Mouse (Mus musculus) ovary, postnatal 10 days (tissue): Measurements from ENCODE around the gene Rnh1.

ENCODE experiments used
- DNase-seq: peaks from one replicate; pipeline ENCODE4 v3.0.0; 2022; ENCODE audit warnings: low spot score

Rnh1 gene

DNA sequence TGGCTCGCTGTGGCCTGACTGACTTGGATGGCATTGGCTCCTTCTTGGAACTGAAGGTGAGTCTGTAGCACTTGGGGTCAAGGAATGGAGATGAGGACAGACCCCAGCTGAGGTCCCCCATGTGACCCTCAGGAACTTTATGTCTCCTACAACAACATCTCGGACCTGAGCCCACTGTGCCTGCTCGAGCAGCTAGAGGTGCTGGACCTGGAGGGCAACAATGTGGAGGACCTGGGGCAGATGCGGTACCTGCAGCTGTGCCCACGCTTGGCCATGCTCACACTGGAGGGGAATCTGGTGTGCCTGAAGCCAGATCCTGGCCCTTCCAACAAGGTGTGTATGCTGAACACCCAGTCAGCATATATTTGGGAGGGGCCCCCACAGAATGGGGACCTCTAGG lies 32.8 kb upstream of the Rnh1 start:
- DNase-seq = no peak

DNA sequence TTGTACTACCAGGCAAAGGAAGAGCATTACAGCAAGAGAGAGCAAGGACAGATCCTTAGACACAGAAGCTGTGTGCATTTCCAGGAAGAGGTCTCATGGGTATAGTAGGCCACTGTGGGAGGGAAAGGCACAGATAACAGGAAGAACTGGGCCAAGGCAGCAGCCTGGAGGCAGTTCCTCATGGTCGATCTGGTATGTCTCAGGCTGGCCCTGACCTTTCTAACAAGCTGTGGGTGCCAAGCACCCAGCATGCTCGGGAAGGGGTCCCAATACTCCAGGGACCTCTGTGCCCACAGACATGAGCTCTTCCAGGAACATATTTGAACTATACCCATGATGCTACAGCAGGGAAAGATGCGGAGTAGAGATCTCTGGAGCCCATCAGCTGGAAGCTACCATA lies 31.9 kb upstream of the Rnh1 start:
- no peak for DNase-seq

DNA sequence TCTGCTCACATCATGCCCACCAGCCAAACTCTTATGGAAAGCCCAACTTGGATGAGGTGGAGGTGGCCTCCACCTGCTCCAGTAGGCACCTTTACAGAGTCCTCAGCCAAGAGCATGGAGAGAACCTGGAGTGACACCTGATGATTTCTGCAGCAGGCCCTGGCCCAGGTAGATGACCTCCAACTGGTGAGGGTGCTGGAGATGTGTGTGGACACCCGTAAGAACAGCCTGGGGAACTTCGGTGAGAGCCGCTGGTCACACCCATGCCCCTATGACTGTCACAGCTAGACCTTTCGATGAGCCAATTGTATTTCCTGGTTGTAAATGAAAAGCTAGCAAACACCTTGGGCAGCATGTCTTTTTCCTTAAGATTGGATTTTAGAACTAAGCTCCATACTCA lies 25.5 kb upstream of the Rnh1 start:
- no peak for DNase-seq

DNA sequence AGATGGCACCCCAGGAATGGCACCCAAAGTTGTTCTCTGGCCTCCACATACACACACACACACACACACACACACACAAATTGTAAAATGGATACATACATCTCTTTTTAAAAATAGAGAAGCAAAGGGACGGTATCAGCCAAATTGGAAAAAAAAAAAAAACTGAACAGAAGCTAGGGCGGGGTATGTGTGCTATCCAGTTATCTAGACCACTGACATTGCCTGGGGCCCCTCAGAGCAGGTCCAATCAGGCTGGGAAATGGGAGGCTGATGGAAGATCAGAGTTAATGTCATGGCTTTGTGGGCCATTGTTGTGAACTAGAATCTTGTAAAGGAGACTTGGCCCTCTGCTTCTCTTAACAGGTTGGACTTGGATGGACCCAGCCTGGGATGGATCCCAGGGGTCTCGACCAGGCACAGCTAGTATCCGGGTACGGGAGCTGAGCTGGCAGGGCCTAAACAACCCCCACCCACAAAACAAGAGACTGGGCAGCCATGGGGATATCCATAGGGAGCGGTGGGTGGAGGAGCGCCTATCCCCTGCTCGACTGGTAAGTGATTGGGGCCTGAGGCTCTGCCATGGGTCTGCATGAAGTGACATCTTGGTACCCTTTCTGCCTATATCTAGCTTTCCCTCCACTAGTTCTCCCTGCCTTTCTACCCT lies 24.1 kb upstream of the Rnh1 start:
- DNase-seq = no peak

DNA sequence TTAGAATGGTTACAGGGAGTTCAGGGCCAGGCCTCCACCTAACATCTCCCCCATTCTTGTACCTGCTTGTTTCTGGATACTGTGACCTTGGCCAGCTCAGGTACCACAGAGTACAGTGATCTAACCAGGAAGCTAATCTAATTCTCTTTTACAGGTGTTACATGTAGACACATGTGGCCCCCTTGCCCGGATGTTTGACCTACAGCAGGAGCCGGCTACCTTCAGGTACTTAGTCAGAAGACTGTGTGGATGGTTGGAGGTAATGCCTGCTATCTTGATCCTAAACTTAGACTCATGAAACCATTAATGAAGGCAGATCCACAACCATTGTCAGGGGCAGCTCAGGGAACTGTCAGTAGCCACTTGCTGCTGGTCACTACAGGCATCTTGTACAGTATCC lies 23.1 kb upstream of the Rnh1 start:
- DNase-seq = no peak

DNA sequence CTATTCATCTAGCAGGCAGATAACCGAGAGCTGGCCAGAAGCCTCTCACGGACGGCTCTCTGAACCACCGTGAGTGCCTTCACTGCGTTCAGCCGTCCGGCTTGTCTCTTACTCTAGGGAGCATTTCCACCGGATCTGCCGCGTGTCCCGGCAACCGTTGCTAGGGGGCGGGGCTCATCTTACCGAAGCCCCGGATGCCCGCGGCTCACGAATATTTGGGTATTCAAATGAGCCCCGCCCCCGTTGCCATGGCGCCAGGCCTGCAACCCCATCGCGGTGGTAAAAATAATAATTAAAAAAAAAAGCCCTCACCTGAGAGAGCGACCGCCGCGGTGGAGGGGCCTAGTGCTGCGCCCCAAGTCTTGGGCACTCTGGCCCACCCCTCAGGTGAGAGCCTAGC lies 22.2 kb upstream of the Rnh1 start:
- peak; percentile 80 for DNase-seq

DNA sequence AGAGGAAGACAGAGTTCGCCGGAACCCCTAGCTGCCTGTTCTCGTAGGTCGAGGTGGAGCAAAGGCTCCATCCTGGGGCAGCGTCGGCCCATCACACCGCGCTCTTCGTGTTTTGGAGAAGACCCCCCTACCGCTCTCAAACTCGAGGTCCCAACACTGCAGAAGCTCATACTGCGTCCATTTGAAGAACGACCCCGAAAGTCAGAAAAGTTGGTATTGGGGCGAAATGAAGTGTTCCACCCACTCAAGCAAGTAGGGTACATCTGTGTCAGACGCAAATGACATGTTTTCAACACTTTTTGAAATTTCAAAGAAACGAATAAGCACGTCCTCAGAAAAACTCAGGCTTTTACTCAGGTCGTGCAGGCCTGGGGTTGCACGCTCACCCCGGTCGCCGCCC lies 21.8 kb upstream of the Rnh1 start:
- no peak for DNase-seq

DNA sequence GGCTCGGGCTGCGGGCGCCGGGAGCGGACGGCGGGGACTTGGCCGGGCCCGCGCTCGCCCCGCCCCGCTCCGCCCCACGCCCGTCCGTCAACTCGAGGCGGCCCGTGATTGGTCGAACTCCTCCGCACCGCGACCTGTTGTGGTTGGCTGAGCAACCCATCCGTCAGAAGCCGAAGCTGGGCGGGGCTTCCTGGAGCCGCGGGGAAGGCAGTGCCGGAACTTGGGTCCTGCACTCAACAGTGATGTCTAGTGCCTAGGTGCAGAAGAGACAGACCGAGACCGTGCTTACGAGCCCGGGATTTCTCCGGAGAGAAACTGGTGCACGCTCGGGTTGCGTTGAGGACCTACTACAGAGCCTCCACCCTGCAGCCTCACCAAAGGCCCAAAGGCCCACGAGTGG lies 21.3 kb upstream of the Rnh1 start, which contains the start of the genes Hras and Lrrc56:
TSS of gene Hras (minus strand) at position 58 of the 400 bp plus-strand sequence.
TSS of gene Lrrc56 (plus strand) at position 210 of the 400 bp plus-strand sequence.
- peak; percentile 95 for DNase-seq

DNA sequence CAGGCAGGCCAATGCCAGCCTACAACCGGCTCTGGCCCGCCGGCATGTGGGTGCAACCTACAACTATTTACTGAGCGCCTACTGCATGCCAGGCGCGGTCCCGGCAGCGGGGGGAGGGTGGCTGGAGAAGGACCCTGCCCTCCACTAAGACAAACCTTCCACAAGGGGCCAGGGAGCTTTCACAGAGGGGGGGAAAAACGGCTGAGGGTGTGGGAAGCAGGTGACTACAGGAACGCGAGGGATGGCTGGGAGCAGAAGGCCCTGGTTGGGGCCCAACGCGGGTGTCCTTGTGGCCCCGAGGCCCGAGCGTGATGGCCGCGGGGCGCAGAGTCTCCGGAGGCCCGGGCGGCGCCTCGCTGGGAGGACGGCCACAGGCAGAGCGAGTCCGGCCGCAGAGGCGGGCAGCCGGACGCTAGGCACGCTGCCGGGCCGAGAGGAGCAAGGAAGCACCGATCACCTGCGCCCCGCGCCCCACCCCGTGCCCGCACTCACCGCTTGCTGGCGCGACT lies 20.7 kb upstream of the Rnh1 start:
- DNase-seq = no peak

DNA sequence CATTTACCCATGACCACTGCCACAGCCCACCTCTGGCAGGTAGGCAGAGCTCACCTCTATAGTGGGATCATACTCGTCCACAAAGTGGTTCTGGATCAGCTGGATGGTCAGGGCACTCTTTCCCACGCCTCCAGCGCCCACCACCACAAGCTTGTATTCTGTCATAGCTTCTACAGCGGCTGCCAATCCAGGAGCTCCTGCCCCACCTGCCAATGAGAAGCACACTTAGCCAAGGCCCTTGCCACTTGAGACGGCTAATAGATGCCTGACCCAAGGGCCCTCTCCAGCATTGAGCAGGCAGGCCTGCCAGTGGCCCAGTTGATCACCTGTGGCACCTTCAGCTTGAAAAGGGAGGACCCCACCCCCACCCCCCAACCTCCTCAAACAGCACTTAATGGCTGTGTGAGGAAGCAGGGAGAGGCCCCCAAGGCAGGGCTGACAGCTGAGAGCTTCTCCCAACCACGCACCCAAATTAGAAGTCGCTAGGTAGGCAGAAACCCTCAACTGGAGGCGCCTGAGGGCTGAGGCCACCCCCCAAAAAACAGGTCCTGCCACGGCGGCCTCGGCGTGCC lies 20.2 kb upstream of the Rnh1 start:
- no peak for DNase-seq

DNA sequence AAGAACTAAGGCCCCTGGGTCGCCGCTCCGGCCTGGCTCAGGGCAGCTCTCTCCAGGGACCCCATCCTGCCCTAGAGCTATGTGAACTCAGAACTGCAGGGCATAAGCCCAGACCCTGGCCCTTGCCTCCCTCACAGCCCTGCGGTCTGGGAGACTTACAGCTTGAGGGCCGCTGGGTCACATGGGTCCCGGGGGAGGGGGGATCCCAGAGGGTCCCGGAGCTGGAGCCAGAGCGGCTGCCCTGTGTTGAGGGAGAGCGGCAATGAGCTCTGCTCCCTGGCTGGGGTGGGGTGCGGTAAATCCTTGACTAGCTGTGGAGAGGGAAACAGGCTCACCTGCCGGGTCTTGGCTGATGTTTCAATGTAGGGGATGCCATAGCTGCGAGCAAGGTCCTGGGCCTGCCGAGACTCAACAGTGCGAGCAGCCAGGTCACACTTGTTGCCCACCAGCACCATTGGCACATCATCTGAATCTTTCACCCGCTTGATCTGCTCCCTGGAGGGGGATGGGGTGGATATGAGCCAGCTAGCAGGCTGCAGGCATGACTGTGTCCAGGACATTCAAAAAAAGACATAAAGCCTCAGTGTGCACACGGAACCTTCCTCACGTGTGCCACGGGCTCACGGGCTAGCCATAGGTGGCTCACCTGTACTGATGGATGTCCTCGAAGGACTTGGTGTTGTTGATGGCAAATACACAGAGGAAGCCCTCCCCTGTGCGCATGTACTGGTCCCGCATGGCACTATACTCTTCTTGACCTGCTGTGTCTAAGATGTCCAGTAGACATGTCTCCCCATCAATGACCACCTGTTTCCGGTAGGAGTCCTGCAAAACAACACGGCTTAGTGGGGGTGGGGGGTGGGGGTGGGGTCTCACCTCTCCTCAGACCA lies 19.4 kb upstream of the Rnh1 start:
- DNase-seq = no peak

DNA sequence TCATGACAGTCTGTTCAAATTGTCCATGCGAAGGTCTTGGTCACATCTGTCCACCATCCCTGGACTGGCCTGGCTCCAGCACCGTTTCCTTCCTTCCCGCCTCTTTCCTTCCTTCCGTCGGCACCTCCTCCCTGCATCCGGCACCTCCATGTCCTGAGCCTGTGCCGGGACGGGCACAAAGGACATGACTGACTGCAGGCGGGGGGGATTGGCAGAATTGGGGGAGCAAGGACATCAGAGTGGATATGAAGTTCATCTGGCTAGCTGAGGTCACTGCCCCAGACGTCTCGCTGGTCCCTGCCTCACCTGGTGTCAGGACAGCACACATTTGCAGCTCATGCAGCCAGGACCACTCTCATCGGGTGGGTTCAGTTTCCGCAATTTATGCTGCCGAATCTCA lies 18.4 kb upstream of the Rnh1 start:
- DNase-seq = no peak

DNA sequence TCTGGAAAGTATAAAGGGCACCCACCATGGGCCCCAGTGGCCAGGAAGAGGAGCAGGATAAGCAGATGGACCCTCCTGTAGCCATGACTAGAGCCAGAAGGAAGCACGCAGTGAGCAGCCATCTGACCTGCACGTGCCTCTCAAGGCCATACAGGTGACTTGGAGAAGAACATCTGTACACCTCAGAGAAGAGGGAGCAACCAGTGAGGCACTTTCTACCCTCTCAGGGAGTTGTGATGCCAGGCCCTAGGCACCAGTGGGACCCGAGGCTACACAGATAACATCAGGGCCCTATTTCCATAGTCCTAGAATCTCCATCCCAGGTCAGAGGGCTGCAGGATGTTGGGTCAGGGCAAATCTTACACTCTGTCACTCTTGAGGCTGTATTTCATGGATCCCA lies 17.6 kb upstream of the Rnh1 start:
- no peak for DNase-seq

DNA sequence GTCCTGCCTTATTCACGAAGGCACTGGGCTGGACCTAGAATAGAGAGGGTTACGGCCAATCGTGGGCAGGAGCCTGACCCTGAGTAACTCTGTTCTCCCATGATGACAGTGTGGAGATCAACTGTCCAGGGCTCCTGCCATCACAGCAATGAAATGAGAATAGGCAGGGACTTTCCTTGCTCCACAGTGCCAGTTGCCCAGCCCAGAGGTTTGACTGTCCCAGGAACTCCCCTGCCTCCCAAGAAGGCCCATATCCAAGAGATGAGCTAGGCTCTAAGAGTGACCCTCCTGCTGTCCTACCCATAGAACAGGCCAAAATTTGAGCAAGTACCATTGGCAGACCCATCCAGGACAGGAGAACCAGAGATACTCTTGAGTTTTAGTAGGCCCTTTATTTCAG lies 16.1 kb upstream of the Rnh1 start:
- no peak for DNase-seq

DNA sequence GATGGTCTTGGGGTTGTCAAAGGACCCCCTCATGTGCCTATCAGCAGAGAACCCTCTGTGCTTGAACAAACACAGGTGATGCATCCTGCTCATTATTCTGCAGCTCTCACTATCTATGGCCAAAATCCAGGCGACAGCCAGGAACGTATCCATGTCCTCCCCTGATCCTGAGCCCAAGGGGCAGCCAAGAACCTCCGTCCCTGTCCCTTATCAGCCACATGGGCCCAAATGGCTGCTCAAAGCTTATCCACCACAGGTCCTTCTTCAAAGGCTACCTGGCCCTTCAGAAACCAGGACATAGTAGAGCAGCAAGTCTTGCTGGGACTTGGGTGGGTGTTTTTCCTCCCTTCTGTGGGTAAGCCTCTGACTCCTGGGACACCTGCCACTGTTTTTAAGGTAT lies 15.5 kb upstream of the Rnh1 start:
- no peak for DNase-seq

DNA sequence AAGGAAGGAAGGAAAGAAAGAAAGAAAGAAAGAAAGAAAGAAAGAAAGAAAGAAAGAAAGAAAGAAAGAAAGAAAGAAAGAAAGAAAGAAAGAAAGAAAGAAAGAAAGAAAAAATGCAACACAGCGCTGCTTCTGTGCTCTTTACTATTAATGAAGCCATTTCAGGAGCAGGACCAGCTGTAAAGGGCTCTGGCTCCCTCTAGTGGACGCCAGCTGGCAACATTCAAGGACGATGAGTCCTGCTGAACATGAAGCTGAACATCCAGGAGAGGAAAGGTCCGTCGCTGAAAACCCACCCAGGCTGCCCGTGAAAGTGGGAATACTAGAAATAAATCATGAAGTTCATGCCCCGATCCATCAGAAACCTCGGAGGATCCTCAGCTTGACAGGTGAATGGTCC lies 3.5 kb upstream of the Rnh1 start:
- DNase-seq = peak; percentile 55

DNA sequence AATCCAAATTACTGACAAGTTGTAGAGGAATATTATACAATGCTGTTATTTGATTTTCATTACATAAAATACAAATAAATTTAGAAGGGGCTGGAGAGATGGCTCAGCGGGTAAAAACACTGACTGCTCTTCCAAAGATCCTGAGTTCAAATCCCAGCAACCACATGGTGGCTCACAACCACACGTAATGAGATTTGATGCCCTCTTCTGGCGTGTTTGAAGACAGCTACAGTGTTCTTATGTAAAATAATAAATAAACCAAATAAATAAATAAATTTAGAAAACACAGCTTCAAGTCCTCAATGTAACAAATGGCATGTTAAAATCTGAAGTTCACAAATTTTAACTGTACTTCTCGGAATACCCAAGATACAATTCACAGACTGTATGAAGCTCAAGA lies 2.4 kb upstream of the Rnh1 start:
- no peak for DNase-seq

DNA sequence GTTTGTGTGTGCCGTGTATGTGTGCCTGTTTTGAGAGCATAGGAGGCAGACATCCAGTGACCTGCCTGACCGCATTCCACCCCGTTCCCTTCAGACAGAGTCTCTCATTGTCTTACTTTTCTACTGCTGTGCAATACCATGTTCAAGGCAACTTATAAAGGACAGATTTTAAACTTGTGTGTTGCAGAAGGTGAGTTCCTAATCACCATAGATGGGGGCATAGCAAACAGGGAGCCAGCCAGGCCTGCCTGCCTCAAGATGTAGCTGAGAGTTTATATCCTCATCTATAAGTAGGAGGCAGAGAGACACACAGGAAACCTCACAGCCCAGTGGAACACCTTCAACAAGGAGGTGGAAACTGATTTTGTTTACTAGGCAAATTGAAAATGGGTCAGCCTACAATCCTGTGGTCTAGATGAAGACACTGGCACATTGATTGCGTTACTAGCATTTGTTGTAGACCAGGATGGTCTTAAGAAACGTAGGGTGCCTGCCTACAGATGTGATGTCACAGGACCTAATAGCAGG lies 730 bp upstream of the Rnh1 start:
- DNase-seq = no peak

DNA sequence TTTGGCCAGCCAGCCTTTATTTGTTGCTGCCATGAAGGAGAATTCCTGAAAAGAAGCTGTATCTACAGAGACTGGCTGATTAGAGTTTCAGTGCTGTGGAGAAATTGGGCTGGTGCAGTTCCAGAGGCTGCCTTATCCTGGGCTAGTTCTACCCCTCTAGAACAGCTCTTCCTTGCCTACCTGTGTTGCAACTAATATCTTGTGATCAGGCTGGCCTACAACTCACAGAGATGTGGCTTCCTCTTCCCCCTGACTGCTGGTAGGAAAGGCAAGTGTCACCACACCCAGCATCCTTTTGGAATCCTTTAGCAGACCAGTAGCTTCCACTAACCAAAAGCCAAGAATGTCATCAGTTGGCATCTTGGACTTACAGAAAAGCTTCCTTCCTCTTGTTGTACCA lies 2.8 kb downstream of the Rnh1 start:
- DNase-seq = no peak

DNA sequence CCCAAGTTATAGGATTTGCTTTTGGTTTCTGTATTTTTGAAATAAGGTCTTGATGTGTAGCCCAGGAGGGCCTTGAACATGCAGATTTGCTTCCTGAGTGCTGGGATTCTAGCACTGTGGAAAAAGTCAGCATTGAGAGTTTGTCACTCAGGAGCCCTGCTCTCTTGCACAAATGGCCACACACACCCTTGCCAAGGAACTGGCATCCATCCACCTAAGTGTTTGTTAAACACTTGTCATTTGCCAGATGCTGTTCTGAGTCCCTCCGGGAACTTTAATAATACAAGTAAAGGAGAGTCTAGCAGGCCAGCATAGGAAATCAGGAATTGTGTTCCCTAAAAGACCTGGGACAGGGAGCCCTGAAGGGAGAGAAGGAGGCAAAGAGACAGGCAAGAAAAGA lies 3.4 kb downstream of the Rnh1 start:
- DNase-seq = no peak

DNA sequence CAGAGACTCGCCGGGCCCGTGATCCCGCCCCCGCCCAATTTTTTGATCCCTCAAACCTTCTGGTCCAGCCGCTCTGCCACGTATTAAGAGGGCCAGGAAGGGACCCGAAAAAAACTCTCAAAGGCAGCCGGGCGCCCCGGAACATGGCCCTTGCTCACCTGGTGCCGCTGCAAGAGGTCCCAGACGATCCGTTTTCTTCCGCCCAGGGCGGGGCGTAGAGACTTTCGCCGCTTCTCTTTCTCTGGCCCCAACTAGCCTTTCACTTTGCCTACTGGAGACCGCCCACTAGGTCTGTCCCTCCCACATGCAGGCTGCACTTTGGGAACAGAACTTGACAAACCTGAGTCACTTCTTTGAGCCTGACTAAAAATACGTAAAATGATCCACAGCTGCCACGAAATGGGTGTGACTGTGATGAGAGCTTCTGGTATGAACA lies 4.1 kb downstream of the Rnh1 start:
- DNase-seq = peak; percentile 41

DNA sequence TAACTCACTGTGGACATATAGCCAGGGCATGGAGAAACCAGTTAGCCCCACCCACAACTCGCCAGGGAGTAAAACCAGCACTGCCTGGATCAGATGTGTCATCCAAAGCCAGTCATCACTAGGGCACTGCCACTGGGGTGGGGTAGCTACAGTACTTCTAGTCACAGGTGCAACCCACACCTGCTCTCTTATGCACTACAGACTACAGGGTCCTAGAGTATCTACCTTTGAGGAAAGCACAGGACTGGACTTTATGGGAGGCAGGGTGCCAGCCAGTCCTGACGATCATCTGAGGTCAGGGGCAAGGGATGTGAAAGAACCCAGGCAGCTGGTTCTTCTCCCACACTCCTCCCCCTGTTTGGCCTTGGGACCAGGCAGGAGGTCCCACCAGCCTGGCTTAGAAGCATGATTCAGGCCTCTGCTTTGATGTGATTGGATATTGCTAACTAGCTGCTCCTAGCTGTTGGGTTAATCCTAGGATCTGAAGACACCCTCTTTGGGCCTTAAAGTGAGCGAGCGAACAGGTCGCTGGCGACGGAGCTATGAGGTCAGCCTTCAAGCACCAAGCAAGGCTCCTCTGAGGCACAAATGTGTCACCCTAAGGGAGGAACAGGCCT lies 4.6 kb downstream of the Rnh1 start:
- DNase-seq = no peak
